8 mouse cellular contexts compared by ENCODE assay signal in genomic region chr11:87736647-87737134, GRCm38 (mm10). TPM values are rescaled to one million over a fixed set of nuclear protein-coding genes. Genes with fewer than 3 reads are reported as not detected.
A peak's percentile ranks its signal among the peaks of the same experiment; 100 is the strongest.
DNase-seq lines count a peak whose midpoint lies in the region; ATAC-seq lines count a peak whose summit lies in the region.

No protein-coding gene starts in this region.

- H3K4me2 ChIP-seq in hindbrain, embryonic 12.5 days (replicated peaks): peak overlapping the region; percentile 82

- H3K9ac ChIP-seq in hindbrain, embryonic 12.5 days: peak overlapping the region; percentile 67

- peak; percentile 88 for DNase-seq in NIH3T3 (ENCODE audit: low read depth)
- DNase-seq in cerebellum, adult 9-11 months: peak; percentile 70
- DNase-seq in left cerebral cortex, postnatal 10 days (ENCODE audit: extremely low spot score in 1 of 2, low spot score in 2 of 2): peak; percentile 25 to 79
- DNase-seq in retina, postnatal 7 days (ENCODE audit: low read depth, low spot score): peak; percentile 21
- DNase-seq in urinary bladder, adult 2 months (ENCODE audit: low spot score): peak; percentile 49

- H3K4me1 ChIP-seq in hindbrain, embryonic 12.5 days: peaks cover 25% of the 10 kb centered on the region

- H3K27me3 ChIP-seq in hindbrain, embryonic 12.5 days: peaks cover 17% of the 10 kb centered on the region

- H3K9me3 ChIP-seq in hindbrain, embryonic 12.5 days (replicated peaks): no peaks in the 10 kb centered on the region

- H3K36me3 ChIP-seq in hindbrain, embryonic 12.5 days: peaks cover 14% of the 10 kb centered on the region
- H3K36me3 ChIP-seq in macrophage (ENCODE audit: inconsistent target): peaks cover 15% of the 10 kb centered on the region; the same call in 1 of the 2 replicates

- H3K27ac ChIP-seq in hindbrain, embryonic 12.5 days: peak overlapping the region; percentile 75
- peak overlapping the region; percentile 63 for H3K27ac ChIP-seq in macrophage

- peak; percentile 51 for ATAC-seq in frontal cortex, adult (ENCODE audit: low TSS enrichment)
- ATAC-seq in hindbrain, embryonic 12.5 days (ENCODE audit: low FRiP score): peak; percentile 55

- intact Hi-C loops in left cerebral cortex, postnatal 10 days (cut with DNase I): loop anchor here (5.0 kb wide), 1 partner anchor 74 kb away; the partner anchor contains the start of gene Rnf43

- peaks cover 43% of the 10 kb centered on the region for H3K79me2 ChIP-seq in macrophage (ENCODE audit: inconsistent target)

- WGBS in hindbrain, embryonic 12.5 days: 2% methylated on average over 31 of the region's 31 CpGs
- 3% methylated on average over 29 of the region's 31 CpGs for WGBS in macrophage (ENCODE audit: missing documents)

- peak overlapping the region; percentile 69 for H3K4me3 ChIP-seq in hindbrain, embryonic 12.5 days
- H3K4me3 ChIP-seq in macrophage (ENCODE audit: inconsistent target): peak overlapping the region; percentile 52

RNA-seq across cellular contexts. Expression of gene Supt4a, which starts 0.7 kb away (rescaled TPM):
- 129 and 141 TPM in 2 replicates for polyA plus RNA-seq in hindbrain, embryonic 12.5 days (2016; fragmentation: Nextera tagmentation; extraction: Ambion mirVana)
- total RNA-seq in left cerebral cortex, postnatal 10 days (2021): 10 to 100 TPM; 48.5 to 57.1 TPM
- 10 to 100 TPM in 14 of 26 experiments, 1 to 10 TPM in 12; 2.1 to 21.4 (median 10.3) TPM for total RNA-seq in macrophage (2018; cell fraction: chromatin; rRNA removed)
- total RNA-seq in macrophage (2018; cell fraction: cytosol; rRNA removed): 100 to 1,000 TPM in 5 of 26 experiments, 10 to 100 TPM in 21; 65.1 to 109 (median 81.3) TPM
- 10 to 100 TPM in 25 of 26 experiments, 1 to 10 TPM in 1; 9.1 to 39.1 (median 27.6) TPM for total RNA-seq in macrophage (2018; cell fraction: nucleus; rRNA removed)
- 69.4 to 113 TPM (median 85.3 TPM) in 3 replicates for polyA plus RNA-seq in macrophage (2018)
- polyA plus RNA-seq in urinary bladder, adult 2 months (2012; rRNA removed): 94.2 and 98.4 TPM in 2 replicates

RNA-seq across cellular contexts. Expression of gene Tspoap1, which starts 23.6 kb away (rescaled TPM):
- 30.5 and 32.7 TPM in 2 replicates for polyA plus RNA-seq in hindbrain, embryonic 12.5 days (2016; fragmentation: Nextera tagmentation; extraction: Ambion mirVana)
- 100 to 1,000 TPM; 148 to 150 TPM for total RNA-seq in left cerebral cortex, postnatal 10 days (2021)
- 100 to 1,000 TPM in 17 of 26 experiments, 10 to 100 TPM in 9; 37.2 to 460 (median 156) TPM for total RNA-seq in macrophage (2018; cell fraction: chromatin; rRNA removed)
- total RNA-seq in macrophage (2018; cell fraction: cytosol; rRNA removed): 10 to 100 TPM in 2 of 26 experiments, 1 to 10 TPM in 15, under 1 TPM in 9; 0.56 to 16.9 (median 1.2) TPM
- total RNA-seq in macrophage (2018; cell fraction: nucleus; rRNA removed): 100 to 1,000 TPM in 4 of 26 experiments, 10 to 100 TPM in 22; 16.3 to 153 (median 46.3) TPM
- 0.82 to 1.7 TPM (median 1.6 TPM) in 3 replicates for polyA plus RNA-seq in macrophage (2018)
- 9.7 and 11.4 TPM in 2 replicates for polyA plus RNA-seq in urinary bladder, adult 2 months (2012; rRNA removed)

RNA-seq across cellular contexts. Expression of gene Mpo, which starts 56.7 kb away (rescaled TPM):
- 1.7 and 2.3 TPM in 2 replicates for polyA plus RNA-seq in hindbrain, embryonic 12.5 days (2016; fragmentation: Nextera tagmentation; extraction: Ambion mirVana)
- total RNA-seq in left cerebral cortex, postnatal 10 days (2021): not detected
- total RNA-seq in macrophage (2018; cell fraction: chromatin; rRNA removed): under 1 TPM in 1 of 26 experiments, not detected in 25; 0.29 TPM
- total RNA-seq in macrophage (2018; cell fraction: cytosol; rRNA removed): 1 to 10 TPM in 2 of 26 experiments, under 1 TPM in 20, not detected in 4; 0.07 to 1.3 (median 0.37) TPM
- total RNA-seq in macrophage (2018; cell fraction: nucleus; rRNA removed): 1 to 10 TPM in 2 of 26 experiments, under 1 TPM in 10, not detected in 14; 0.18 to 2.7 (median 0.68) TPM
- 0.19 to 2.7 TPM (median 1.0 TPM) in 3 replicates for polyA plus RNA-seq in macrophage (2018)
- 0.46 and 1.1 TPM in 2 replicates for polyA plus RNA-seq in urinary bladder, adult 2 months (2012; rRNA removed)

Comparison
In these comparisons a context has a peak if more than half of its experiments do, and no peak if none do; other contexts are left out.
1. Peak in every context shown above with its lines: DNase-seq, ATAC-seq, H3K4me3 ChIP-seq and H3K27ac ChIP-seq.
2. DNase-seq: peak in every context shown above with its lines; median percentile 88 in NIH3T3; 70 in cerebellum, adult 9-11 months; 52 in left cerebral cortex, postnatal 10 days; 49 in urinary bladder, adult 2 months; 21 in retina, postnatal 7 days.